Mouse (Mus musculus): ENCODE measurements around the gene Wnt11. TPM values are rescaled to one million over a fixed set of nuclear protein-coding genes. Genes with fewer than 3 reads are reported as not detected.

The Wnt11 gene
- total and polyA plus RNA-seq, 3 experiments: not detected

DNA sequence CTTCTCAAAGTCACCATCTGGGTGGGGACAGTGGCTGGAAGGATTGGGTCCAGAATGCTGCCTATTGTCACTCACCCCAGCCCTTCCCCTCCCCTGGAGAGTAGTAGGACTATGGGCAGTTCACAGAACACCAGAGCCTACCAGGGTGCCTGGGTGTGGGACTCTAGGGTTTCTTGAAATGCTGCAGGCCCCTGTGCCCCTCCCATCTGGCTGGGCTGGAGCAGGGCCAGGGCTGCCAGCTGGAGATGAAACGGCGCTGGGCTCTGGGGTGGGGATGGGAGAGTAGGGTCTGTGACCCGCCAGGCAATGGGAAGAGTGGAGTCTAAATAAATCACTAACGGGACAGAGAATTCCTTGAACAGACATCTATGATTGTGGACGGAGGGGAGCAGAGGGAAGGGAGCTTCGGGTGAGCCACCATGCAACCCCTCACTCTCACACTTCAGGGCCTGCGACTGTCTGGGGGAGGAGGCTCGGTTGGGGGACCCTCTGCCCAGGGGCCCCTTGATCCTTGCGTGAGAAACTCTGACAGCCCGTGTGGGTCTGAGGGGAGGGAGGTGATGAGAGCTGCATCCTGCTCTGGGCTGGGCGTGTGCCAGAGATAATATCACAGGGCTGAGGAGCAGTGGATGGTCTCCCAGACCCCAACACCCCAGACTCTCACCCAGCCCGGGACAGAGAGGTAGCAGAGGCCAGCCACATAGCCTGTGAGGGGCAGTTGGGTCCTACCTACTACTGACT is 32.3 kb downstream of the Wnt11 start:
- no peak overlapping the region for H3K4me3 ChIP-seq (ENCODE audit: control insufficient read depth in 1 of 2, insufficient read depth in 1 of 2, low read depth in 2 of 2, low read length in 2 of 2)
- no peaks in the 10 kb centered on the region for H3K9me3 ChIP-seq (replicated peaks; ENCODE audit: insufficient read depth, low read length)
- peak overlapping the region; percentile 24; the same call in 1 of the 2 replicates for H3K9ac ChIP-seq (ENCODE audit: control insufficient read depth, low read depth, low read length, poor library complexity, severe bottlenecking)
- H3K27me3 ChIP-seq (ENCODE audit: control insufficient read depth in 1 of 2, insufficient read depth in 2 of 2, low read length in 2 of 2): no peaks in the 10 kb centered on the region
- peaks cover 0 to 11% of the 10 kb centered on the region in 2 experiments; a peak in 2 of 4 replicates for H3K36me3 ChIP-seq (ENCODE audit: control insufficient read depth in 1 of 2, insufficient read depth in 2 of 2, low read length in 2 of 2)
- no peaks in the 10 kb centered on the region for H3K79me2 ChIP-seq (ENCODE audit: control insufficient read depth, insufficient read depth, low read length, poor library complexity)
- TF ChIP-seq KAT2A (conservative IDR thresholded peaks at IDR 0.05; ENCODE audit: low read depth, low read length): no peak
- TF ChIP-seq MAX (IDR thresholded peaks at IDR 0.05; ENCODE audit: low read length): no peak
- TF ChIP-seq EP300 (IDR thresholded peaks at IDR 0.05; ENCODE audit: low read depth in 1 of 2, low read length in 2 of 2): no peak
- TF ChIP-seq MYC (IDR thresholded peaks at IDR 0.05; ENCODE audit: low read depth, low read length): no peak
- TF ChIP-seq RCOR1 (IDR thresholded peaks at IDR 0.05; ENCODE audit: low read depth, low read length): no peak
- TF ChIP-seq NELFE (IDR thresholded peaks at IDR 0.05; ENCODE audit: low read depth, low read length): no peak
- TF ChIP-seq E2F4 (IDR thresholded peaks at IDR 0.05; ENCODE audit: borderline replicate concordance, low read depth, low read length): no peak
- TF ChIP-seq ELF1 (IDR thresholded peaks at IDR 0.05; ENCODE audit: low read depth, low read length): no peak
- no peak for TF ChIP-seq ZKSCAN1 (IDR thresholded peaks at IDR 0.05; ENCODE audit: low read depth, low read length)
- TF ChIP-seq TCF12 (IDR thresholded peaks at IDR 0.05; ENCODE audit: low read depth, low read length): no peak
- TF ChIP-seq MXI1 (IDR thresholded peaks at IDR 0.05; ENCODE audit: low read depth, low read length): no peak
- TF ChIP-seq CHD1 (IDR thresholded peaks at IDR 0.05; ENCODE audit: low read depth, low read length): no peak
- TF ChIP-seq HCFC1 (IDR thresholded peaks at IDR 0.05; ENCODE audit: low read depth, low read length): no peak
- TF ChIP-seq NRF1 (IDR thresholded peaks at IDR 0.05; ENCODE audit: insufficient read depth, low read depth, low read length, poor library complexity, severe bottlenecking): no peak
- no peak for TF ChIP-seq BHLHE40 (IDR thresholded peaks at IDR 0.05; ENCODE audit: borderline replicate concordance, low read depth, low read length)
- H3K4me1 ChIP-seq (ENCODE audit: control insufficient read depth in 1 of 2, insufficient read depth in 2 of 2, low read length in 2 of 2): peaks cover 0 to 22% of the 10 kb centered on the region in 2 experiments; a peak in 2 of 4 replicates
- H3K27ac ChIP-seq (ENCODE audit: control insufficient read depth, low read depth, low read length): 0 out of 2 replicates have a peak overlapping the region, but pooled peaks have one; percentile 7
- DNase-seq (ENCODE audit: low read depth, low spot score): peak; percentile 27

DNA sequence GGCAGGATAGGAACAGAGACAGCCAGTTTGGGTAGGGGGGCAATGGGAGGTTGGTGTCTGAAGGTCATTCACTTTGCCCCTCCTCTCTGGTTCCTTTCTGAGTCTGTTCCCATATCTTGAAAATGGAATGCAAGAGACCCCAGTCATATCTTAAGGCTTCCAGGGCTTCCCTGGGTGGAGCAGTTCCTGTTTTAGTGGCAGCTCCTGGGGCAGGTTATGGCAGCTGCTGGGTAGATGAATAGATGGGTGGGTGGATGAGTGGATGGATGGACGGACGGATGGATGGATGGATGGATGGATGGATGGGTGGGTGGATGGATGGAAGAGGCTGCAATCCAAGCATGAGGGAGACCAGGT is 32.9 kb downstream of the Wnt11 start:
- peak; percentile 62 for DNase-seq (ENCODE audit: low read depth, low spot score)
- Histone ChIP-seq H3K9me3 (replicated peaks; ENCODE audit: insufficient read depth, low read length) (no peaks in the 10 kb centered on the region), H3K27ac (ENCODE audit: control insufficient read depth, low read depth, low read length) (0 out of 2 replicates have a peak overlapping the region, but pooled peaks have one; percentile 7), H3K4me1 (ENCODE audit: control insufficient read depth in 1 of 2, insufficient read depth in 2 of 2, low read length in 2 of 2) (peaks cover 0 to 22% of the 10 kb centered on the region in 2 experiments; a peak in 2 of 4 replicates), H3K79me2 (ENCODE audit: control insufficient read depth, insufficient read depth, low read length, poor library complexity) (no peaks in the 10 kb centered on the region), H3K36me3 (ENCODE audit: control insufficient read depth in 1 of 2, insufficient read depth in 2 of 2, low read length in 2 of 2) (peaks cover 0 to 11% of the 10 kb centered on the region in 2 experiments; a peak in 2 of 4 replicates), H3K4me3 (ENCODE audit: control insufficient read depth in 1 of 2, insufficient read depth in 1 of 2, low read depth in 2 of 2, low read length in 2 of 2) (no peak overlapping the region), H3K27me3 (ENCODE audit: control insufficient read depth in 1 of 2, insufficient read depth in 2 of 2, low read length in 2 of 2) (no peaks in the 10 kb centered on the region), H3K9ac (ENCODE audit: control insufficient read depth, low read depth, low read length, poor library complexity, severe bottlenecking) (no peak overlapping the region; the same call in 1 of the 2 replicates)
- no peak for TF ChIP-seq E2F4 (IDR thresholded peaks at IDR 0.05; ENCODE audit: borderline replicate concordance, low read depth, low read length)
- TF ChIP-seq CHD1 (IDR thresholded peaks at IDR 0.05; ENCODE audit: low read depth, low read length): no peak
- no peak for TF ChIP-seq RCOR1 (IDR thresholded peaks at IDR 0.05; ENCODE audit: low read depth, low read length)
- no peak for TF ChIP-seq ZKSCAN1 (IDR thresholded peaks at IDR 0.05; ENCODE audit: low read depth, low read length)
- no peak for TF ChIP-seq USF2 (IDR thresholded peaks at IDR 0.05; ENCODE audit: borderline replicate concordance in 1 of 2, insufficient read depth in 1 of 2, low read depth in 1 of 2, low read length in 2 of 2)
- TF ChIP-seq GATA1 (IDR thresholded peaks at IDR 0.05; ENCODE audit: low read depth, low read length): 0 out of 2 replicates have a peak, but pooled peaks have one; percentile 26
- no peak for TF ChIP-seq JUND (IDR thresholded peaks at IDR 0.05; ENCODE audit: low read depth, low read length)
- no peak for TF ChIP-seq MAFK (IDR thresholded peaks at IDR 0.05; ENCODE audit: borderline replicate concordance, low read depth, low read length)
- no peak for TF ChIP-seq MYC (IDR thresholded peaks at IDR 0.05; ENCODE audit: low read depth, low read length)
- TF ChIP-seq MAZ (IDR thresholded peaks at IDR 0.05; ENCODE audit: low read depth, low read length): no peak
- peak in 1 of 2 experiments; percentile 42; a peak in 1 of 4 replicates for TF ChIP-seq EP300 (IDR thresholded peaks at IDR 0.05; ENCODE audit: low read depth in 1 of 2, low read length in 2 of 2)
- no peak for TF ChIP-seq POLR2A (IDR thresholded peaks at IDR 0.05; ENCODE audit: control insufficient read depth in 1 of 2, insufficient read depth in 1 of 2, low read depth in 1 of 2, low read length in 2 of 2, poor library complexity in 1 of 2)
- TF ChIP-seq BHLHE40 (IDR thresholded peaks at IDR 0.05; ENCODE audit: borderline replicate concordance, low read depth, low read length): no peak
- TF ChIP-seq NRF1 (IDR thresholded peaks at IDR 0.05; ENCODE audit: insufficient read depth, low read depth, low read length, poor library complexity, severe bottlenecking): no peak
- TF ChIP-seq CHD2 (IDR thresholded peaks at IDR 0.05; ENCODE audit: low read length): no peak
- TF ChIP-seq USF1 (IDR thresholded peaks at IDR 0.05; ENCODE audit: low read depth, low read length): no peak
- no peak for TF ChIP-seq ZC3H11A (IDR thresholded peaks at IDR 0.05; ENCODE audit: low read depth, low read length)
- TF ChIP-seq TAL1 (IDR thresholded peaks at IDR 0.05; ENCODE audit: low read length): peak; percentile 35; the same call in 1 of the 2 replicates
- TF ChIP-seq TCF12 (IDR thresholded peaks at IDR 0.05; ENCODE audit: low read depth, low read length): 0 out of 2 replicates have a peak, but pooled peaks have one; percentile 21
- no peak for TF ChIP-seq TBP (IDR thresholded peaks at IDR 0.05; ENCODE audit: low read depth, low read length)
- TF ChIP-seq MXI1 (IDR thresholded peaks at IDR 0.05; ENCODE audit: low read depth, low read length): no peak
- no peak for TF ChIP-seq KAT2A (conservative IDR thresholded peaks at IDR 0.05; ENCODE audit: low read depth, low read length)
- TF ChIP-seq NELFE (IDR thresholded peaks at IDR 0.05; ENCODE audit: low read depth, low read length): no peak
- TF ChIP-seq ETS1 (IDR thresholded peaks at IDR 0.05; ENCODE audit: low read depth, low read length): no peak
